Mouse (Mus musculus) thymus, adult 2 months (tissue): Measurements from ENCODE around the gene Ccl7.

ENCODE experiments used
- CTCF ChIP-seq: fragments of 200-500 bp; IDR thresholded peaks from 2 replicates; pipeline ENCODE4 v1.5.1; 2012; ENCODE audit warnings: mild to moderate bottlenecking, control low read depth, low read length, moderate library complexity, borderline replicate concordance; ENCODE audit not compliant: control insufficient read depth, poor library complexity, insufficient read depth; ENCODE audit errors: extremely low read depth
- POLR2A ChIP-seq: fragments of 200-500 bp; IDR thresholded peaks from 2 replicates; pipeline ENCODE4 v1.6.1; 2012; ENCODE audit warnings: mild to moderate bottlenecking, low read length, control low read depth, moderate library complexity; ENCODE audit not compliant: control insufficient read depth, poor library complexity, insufficient read depth; ENCODE audit errors: extremely low read depth

DNA sequence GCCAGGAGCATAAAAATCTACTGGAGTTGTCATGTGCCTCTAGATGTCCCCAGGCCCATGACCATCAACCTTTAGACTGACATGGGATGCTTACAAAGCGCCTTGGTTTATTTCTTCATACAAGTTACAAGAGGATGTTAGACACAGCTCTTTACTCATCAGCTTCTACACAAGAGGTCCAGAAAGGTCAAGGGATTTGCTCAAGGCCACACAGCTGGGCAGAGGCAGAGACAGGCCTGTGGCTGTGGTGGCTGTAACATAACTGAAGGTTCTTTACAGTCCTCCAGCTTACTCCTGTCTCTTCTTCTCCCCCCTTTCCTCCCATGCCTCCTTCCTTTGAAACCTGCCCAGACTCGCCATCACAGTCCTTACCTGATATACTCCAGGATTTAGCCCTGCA, 15.3 kb upstream of the Ccl7 start:
- no peak for TF ChIP-seq CTCF
- TF ChIP-seq POLR2A = no peak
